Mouse (Mus musculus) lung, postnatal 0 days (tissue): ENCODE data around the gene Tubb4a.

Source experiments
- CTCF ChIP-seq: IDR thresholded peaks from 2 replicates; pipeline ENCODE4 v1.5.1; 2016; ENCODE audit warnings: antibody characterized with exemption, mild to moderate bottlenecking
- EP300 ChIP-seq: IDR thresholded peaks from 2 replicates; pipeline ENCODE4 v1.6.1; 2016; ENCODE audit warnings: antibody characterized with exemption, mild to moderate bottlenecking, control low read depth

- TF ChIP-seq CTCF (no peak), EP300 (no peak)
These were observed 16.9 kb downstream of the Tubb4a start for GRCm38 (mm10) chr17:57070699-57071098.
